Mouse (Mus musculus) intestine, embryonic 14.5 days (tissue): ENCODE data around the gene Ly6g5b. TPM values are rescaled to one million over a fixed set of nuclear protein-coding genes. Genes with fewer than 3 reads are reported as not detected.

Source experiments
- ATAC-seq: fragments of 200-750 bp; cut with Nextera tagmentation; replicated peaks from 2 replicates; pipeline ENCODE4 v1.8.0; 2017; ENCODE audit warnings: low read depth, moderate number of reproducible peaks, moderate TSS enrichment, moderate library complexity; ENCODE audit not compliant: low FRiP score, low TSS enrichment
- DNase-seq: peaks from one replicate; pipeline ENCODE4 v3.0.0-alpha.2; 2018; ENCODE audit warnings: low spot score
- H3K27ac ChIP-seq: fragments of 300-500 bp; sonication (generic); 2 replicates; pipeline ENCODE4 v1.5.1; 2014; ENCODE audit warnings: low read depth, mild to moderate bottlenecking, control low read depth
- H3K27me3 ChIP-seq: fragments of 300-500 bp; sonication (generic); replicated peaks from 2 replicates; pipeline ENCODE4 v1.6.1; 2014; ENCODE audit warnings: low read length, control low read depth; ENCODE audit not compliant: control insufficient read depth, insufficient read depth
- H3K36me3 ChIP-seq: fragments of 300-500 bp; sonication (generic); 2 replicates; pipeline ENCODE4 v1.6.1; 2014; ENCODE audit warnings: low read length, control low read depth; ENCODE audit not compliant: control insufficient read depth, insufficient read depth
- H3K4me1 ChIP-seq: fragments of 300-500 bp; sonication (generic); replicated peaks from 2 replicates; pipeline ENCODE4 v1.6.1; 2014; ENCODE audit warnings: low read length, control low read depth, mixed read lengths; ENCODE audit not compliant: control insufficient read depth, insufficient read depth
- H3K4me2 ChIP-seq: fragments of 300-500 bp; sonication (generic); 2 replicates; pipeline ENCODE4 v1.6.1; 2014; ENCODE audit warnings: low read length
- H3K4me3 ChIP-seq: fragments of 300-500 bp; sonication (generic); 2 replicates; pipeline ENCODE4 v1.5.1; 2014; ENCODE audit warnings: low read depth, low read length, control low read depth, mixed read lengths
- H3K9ac ChIP-seq: fragments of 300-500 bp; sonication (generic); 2 replicates; pipeline ENCODE4 v1.6.1; 2014; ENCODE audit warnings: mild to moderate bottlenecking, low read length
- H3K9me3 ChIP-seq: fragments of 300-500 bp; sonication (generic); 2 replicates; pipeline ENCODE4 v1.6.1; 2016; ENCODE audit warnings: low read length, control low read depth; ENCODE audit not compliant: control insufficient read depth
- WGBS: fragments of 180-500 bp; shearing (Covaris S2); extraction: QIAGEN DNeasy Blood & Tissue Kit; methylation state at CpG from one replicate; pipeline ENCODE4 v1.1.7; 2014; 5-methylcytosine and 5-hydroxymethylcytosine counted together
- polyA plus RNA-seq: library from polyadenylated mRNA; unstranded; fragments of >200 nt; fragmentation: Nextera tagmentation; extraction: Ambion mirVana; gene quantifications from 2 replicates; pipeline ENCODE4 v1.2.1, GENCODE M21; 2014

The Ly6g5b gene
- polyA plus RNA-seq, 1 experiment from 2014 or later: 0.64 TPM

GRCm38 (mm10) chr17:35147922-35148639 lies 32.9 kb upstream of the Ly6g5b start:
- ATAC-seq: no peak
- DNase-seq: no peak
- no peaks in the 10 kb centered on the region for H3K4me1 ChIP-seq
- H3K27me3 ChIP-seq: no peaks in the 10 kb centered on the region
- H3K4me3 ChIP-seq: no peak overlapping the region
- H3K9me3 ChIP-seq: no peaks in the 10 kb centered on the region
- 71% methylated on average over 5 of the region's 5 CpGs for WGBS
- H3K36me3 ChIP-seq: peaks cover 96% of the 10 kb centered on the region
- no peak overlapping the region for H3K4me2 ChIP-seq
- H3K9ac ChIP-seq: no peak overlapping the region
- 0 out of 2 replicates have a peak overlapping the region, but pooled peaks have one; percentile 10 for H3K27ac ChIP-seq

GRCm38 (mm10) chr17:35147348-35147747 lies 32.1 kb upstream of the Ly6g5b start:
- H3K27me3 ChIP-seq: no peaks in the 10 kb centered on the region
- H3K9ac ChIP-seq: no peak overlapping the region
- peaks cover 96% of the 10 kb centered on the region for H3K36me3 ChIP-seq
- H3K4me3 ChIP-seq: no peak overlapping the region
- H3K9me3 ChIP-seq: no peaks in the 10 kb centered on the region
- H3K4me1 ChIP-seq: no peaks in the 10 kb centered on the region
- no peak overlapping the region for H3K4me2 ChIP-seq
- no peak overlapping the region for H3K27ac ChIP-seq
- 0 out of 2 replicates have a peak, but pooled peaks have one; percentile 9 for ATAC-seq
- WGBS: 61% methylated on average over 3 of the region's 3 CpGs
- DNase-seq: no peak

GRCm38 (mm10) chr17:35146139-35146538 lies 30.9 kb upstream of the Ly6g5b start:
- DNase-seq: no peak
- Histone ChIP-seq H3K9me3 (no peaks in the 10 kb centered on the region), H3K4me1 (no peaks in the 10 kb centered on the region), H3K9ac (no peak overlapping the region), H3K4me2 (no peak overlapping the region), H3K27ac (no peak overlapping the region), H3K4me3 (no peak overlapping the region), H3K36me3 (peaks cover 96% of the 10 kb centered on the region), H3K27me3 (no peaks in the 10 kb centered on the region)
- WGBS: 92% methylated on average over 5 of the region's 5 CpGs
- ATAC-seq: no peak

GRCm38 (mm10) chr17:35141971-35142370 lies 26.7 kb upstream of the Ly6g5b start:
- DNase-seq (no peak), ATAC-seq (no peak)
- peaks cover 90% of the 10 kb centered on the region for H3K36me3 ChIP-seq
- no peaks in the 10 kb centered on the region for H3K27me3 ChIP-seq
- 91% methylated on average over 6 of the region's 6 CpGs for WGBS
- H3K4me1 ChIP-seq: peaks cover 5% of the 10 kb centered on the region
- H3K9me3 ChIP-seq: no peaks in the 10 kb centered on the region
- no peak overlapping the region for H3K27ac ChIP-seq
- H3K4me3 ChIP-seq: no peak overlapping the region
- H3K4me2 ChIP-seq: no peak overlapping the region
- no peak overlapping the region for H3K9ac ChIP-seq

- 74% methylated on average over 16 of the region's 16 CpGs for WGBS
- Histone ChIP-seq H3K27me3 (no peaks in the 10 kb centered on the region), H3K4me1 (peaks cover 13% of the 10 kb centered on the region), H3K9ac (no peak overlapping the region), H3K4me3 (no peak overlapping the region), H3K4me2 (no peak overlapping the region), H3K9me3 (no peaks in the 10 kb centered on the region), H3K27ac (no peak overlapping the region), H3K36me3 (peaks cover 75% of the 10 kb centered on the region)
- DNase-seq: no peak
- ATAC-seq: no peak
These were observed 25.3 kb upstream of the Ly6g5b start for GRCm38 (mm10) chr17:35140490-35140996.

GRCm38 (mm10) chr17:35139269-35139668 lies 24.0 kb upstream of the Ly6g5b start:
- ATAC-seq: no peak
- 89% methylated on average over 3 of the region's 3 CpGs for WGBS
- peaks cover 13% of the 10 kb centered on the region for H3K4me1 ChIP-seq
- H3K27ac ChIP-seq: no peak overlapping the region
- no peaks in the 10 kb centered on the region for H3K27me3 ChIP-seq
- H3K9ac ChIP-seq: no peak overlapping the region
- H3K9me3 ChIP-seq: no peaks in the 10 kb centered on the region
- DNase-seq: no peak
- no peak overlapping the region for H3K4me2 ChIP-seq
- peaks cover 63% of the 10 kb centered on the region for H3K36me3 ChIP-seq
- H3K4me3 ChIP-seq: no peak overlapping the region

GRCm38 (mm10) chr17:35135591-35136320 lies 20.5 kb upstream of the Ly6g5b start:
- H3K9me3 ChIP-seq: no peaks in the 10 kb centered on the region
- ATAC-seq (peak; percentile 72), DNase-seq (no peak)
- H3K27me3 ChIP-seq: no peaks in the 10 kb centered on the region
- H3K4me3 ChIP-seq: peak overlapping the region; percentile 80
- WGBS: under 1% methylated on average over 43 of the region's 43 CpGs
- H3K4me2 ChIP-seq: peak overlapping the region; percentile 93
- H3K4me1 ChIP-seq: peaks cover 13% of the 10 kb centered on the region
- H3K27ac ChIP-seq: peak overlapping the region; percentile 97
- peak overlapping the region; percentile 86 for H3K9ac ChIP-seq
- peaks cover 28% of the 10 kb centered on the region for H3K36me3 ChIP-seq

- ATAC-seq: peak; percentile 89
- H3K9ac ChIP-seq: peak within 1 kb of the TSS; percentile 86
- 1% methylated on average over 66 of the region's 66 CpGs for WGBS
These were observed 19.8 kb upstream of the Ly6g5b start, which contains the start of gene Bag6 for GRCm38 (mm10) chr17:35134801-35135590. TSS of gene Bag6 (plus strand) at chr17:35135178.

More at GRCm38 (mm10) chr17:35134801-35135590, 19.8 kb upstream of the Ly6g5b start, which contains the start of gene Bag6:
- H3K4me1 ChIP-seq: peaks cover 13% of the 10 kb centered on the region
- peak within 1 kb of the TSS; percentile 80 for H3K4me3 ChIP-seq
- peak; percentile 98 for DNase-seq
- H3K27me3 ChIP-seq: no peaks in the 10 kb centered on the region
- peaks cover 25% of the 10 kb centered on the region for H3K36me3 ChIP-seq
- H3K27ac ChIP-seq: peak within 1 kb of the TSS; percentile 97
- no peaks in the 10 kb centered on the region for H3K9me3 ChIP-seq
- peak within 1 kb of the TSS; percentile 93 for H3K4me2 ChIP-seq
